Mouse (Mus musculus) cortical plate, adult 2 months (tissue): ENCODE data around the gene Glis3.

Experiments used
- CTCF ChIP-seq: fragments of 200-500 bp; IDR thresholded peaks from 2 replicates; pipeline ENCODE4 v1.5.1; 2011; ENCODE audit warnings: mild to moderate bottlenecking, control low read depth, low read length; ENCODE audit not compliant: insufficient read depth; ENCODE audit errors: extremely low read depth
- POLR2A ChIP-seq: fragments of 200-500 bp; IDR thresholded peaks from 2 replicates; pipeline ENCODE4 v1.6.1; 2011; ENCODE audit warnings: mild to moderate bottlenecking, low read length, control low read depth; ENCODE audit not compliant: insufficient read depth; ENCODE audit errors: extremely low read depth

DNA sequence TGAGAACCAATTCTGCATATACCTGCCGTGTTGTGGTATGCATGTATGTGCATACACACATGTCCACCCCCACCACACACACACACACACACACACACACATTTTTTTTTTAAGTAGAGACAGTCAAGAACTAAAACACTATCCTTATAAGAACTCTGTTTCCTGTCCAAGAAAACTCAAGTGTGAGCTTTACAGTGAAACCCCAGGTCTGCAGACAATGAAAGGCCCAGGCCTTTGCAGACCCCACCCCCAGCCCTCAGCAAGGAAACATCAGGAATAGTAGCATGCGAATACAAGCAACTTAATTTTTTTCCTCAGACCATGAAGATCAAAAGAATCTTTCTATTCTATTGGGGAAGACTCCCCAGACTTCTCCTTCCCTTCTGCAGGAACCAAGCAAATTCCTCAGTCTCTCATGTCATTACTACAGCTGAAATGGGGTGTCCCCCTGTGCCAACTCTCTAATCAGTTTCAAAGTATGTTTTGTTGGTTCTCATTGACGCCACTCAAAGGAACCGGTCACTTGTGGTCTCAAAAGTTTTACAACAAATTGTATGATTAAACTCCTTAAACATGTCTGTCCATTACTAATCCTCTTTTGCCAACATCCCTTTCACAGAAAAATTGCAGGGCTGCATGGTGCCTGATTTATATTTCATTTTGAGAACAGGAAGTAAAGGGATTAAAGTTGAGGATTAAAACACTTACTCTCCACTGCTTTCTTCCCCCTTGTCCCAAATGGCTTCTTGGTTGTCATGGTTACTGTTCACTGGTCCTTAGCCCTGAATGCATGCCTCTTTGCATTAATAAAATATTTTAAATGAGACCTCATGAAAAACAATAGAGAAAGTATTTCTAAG lies 343.0 kb downstream of the Glis3 start:
- TF ChIP-seq CTCF (no peak), POLR2A (no peak)
